Mouse (Mus musculus) midbrain, embryonic 11.5 days (tissue): Measurements from ENCODE around the gene D17H6S53E. TPM values are rescaled to one million over a fixed set of nuclear protein-coding genes. Genes with fewer than 3 reads are reported as not detected.

Source experiments
- ATAC-seq: fragments of 200-750 bp; cut with Nextera tagmentation; 2 replicates; pipeline ENCODE4 v1.8.0; 2017; ENCODE audit warnings: moderate TSS enrichment, moderate library complexity; ENCODE audit not compliant: low FRiP score
- DNase-seq: peaks from one replicate; pipeline ENCODE4 v3.0.0; 2015; ENCODE audit warnings: low spot score; ENCODE audit errors: missing footprints
- H3K27ac ChIP-seq: fragments of 300-500 bp; sonication (generic); 2 replicates; pipeline ENCODE4 v1.5.1; 2014; ENCODE audit warnings: low read depth, low read length
- H3K27me3 ChIP-seq: fragments of 300-500 bp; sonication (generic); 2 replicates; pipeline ENCODE4 v1.6.1; 2014; ENCODE audit warnings: mild to moderate bottlenecking, low read length, moderate library complexity, mixed read lengths; ENCODE audit not compliant: control insufficient read depth, insufficient read depth
- H3K36me3 ChIP-seq: fragments of 300-500 bp; sonication (generic); 2 replicates; pipeline ENCODE4 v1.6.1; 2014; ENCODE audit warnings: mild to moderate bottlenecking, low read length, moderate library complexity, mixed read lengths; ENCODE audit not compliant: control insufficient read depth, insufficient read depth
- H3K4me1 ChIP-seq: fragments of 300-500 bp; sonication (generic); 2 replicates; pipeline ENCODE4 v1.6.1; 2014; ENCODE audit warnings: low read length; ENCODE audit not compliant: control insufficient read depth, insufficient read depth
- H3K4me2 ChIP-seq: fragments of 300-500 bp; sonication (generic); 2 replicates; pipeline ENCODE4 v1.6.1; 2014; ENCODE audit warnings: mild to moderate bottlenecking, moderate library complexity
- H3K4me3 ChIP-seq: fragments of 300-500 bp; sonication (generic); 2 replicates; pipeline ENCODE4 v1.5.1; 2014; ENCODE audit warnings: low read depth, low read length
- H3K9ac ChIP-seq: fragments of 300-500 bp; sonication (generic); 2 replicates; pipeline ENCODE4 v1.6.1; 2014; ENCODE audit warnings: low read length
- H3K9me3 ChIP-seq: fragments of 300-500 bp; sonication (generic); 2 replicates; pipeline ENCODE4 v1.6.1; 2016; ENCODE audit warnings: low read length; ENCODE audit not compliant: control insufficient read depth
- WGBS: fragments of 180-500 bp; shearing (Covaris S2); extraction: QIAGEN DNeasy Blood & Tissue Kit; methylation state at CpG from one replicate; pipeline ENCODE4 v1.1.7; 2014; 5-methylcytosine and 5-hydroxymethylcytosine counted together
- polyA plus RNA-seq: library from polyadenylated mRNA; unstranded; fragments of >200 nt; fragmentation: Nextera tagmentation; extraction: Ambion mirVana; gene quantifications from 2 replicates; pipeline ENCODE4 v1.2.1, GENCODE M21; 2014

Gene D17H6S53E
- polyA plus RNA-seq, 1 experiment from 2014 or later, result 8.1 TPM

DNA sequence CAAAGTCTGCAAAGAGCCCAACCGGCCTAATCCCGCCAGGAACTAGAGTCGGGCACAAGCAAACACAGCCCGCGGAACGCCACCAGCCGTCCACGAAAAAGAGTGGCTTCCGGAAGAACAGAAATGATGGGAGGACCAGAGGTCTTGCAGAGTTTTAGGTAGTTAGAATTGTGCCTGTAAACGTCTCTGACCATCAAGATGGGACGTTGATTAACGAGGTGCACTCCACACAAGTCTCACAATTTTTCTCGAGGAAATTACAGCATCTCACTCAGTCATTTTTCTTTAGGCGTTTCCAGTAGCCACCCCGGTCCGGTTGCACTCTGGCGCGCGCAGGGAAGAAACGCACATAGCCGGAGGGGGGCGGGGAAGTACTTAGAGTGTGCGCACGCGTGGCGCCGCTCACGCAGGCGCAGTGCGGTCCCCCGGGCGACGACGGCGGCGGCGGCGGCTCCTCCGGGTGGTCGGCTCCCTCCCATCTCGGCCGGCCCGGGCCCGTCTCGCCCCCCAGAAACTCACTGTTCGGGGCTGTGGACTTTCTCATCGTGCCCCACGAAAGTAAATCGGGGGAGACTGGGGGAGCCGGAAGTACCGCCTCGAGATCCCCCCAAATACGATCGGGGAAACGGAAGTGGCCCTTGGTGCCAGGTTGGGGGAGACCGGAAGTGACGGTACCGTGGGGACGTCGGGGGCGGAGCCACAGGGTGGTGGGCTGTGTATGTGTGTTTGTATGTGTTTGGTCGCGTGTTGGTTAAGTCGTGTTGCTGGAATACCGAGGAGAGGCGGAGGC is 8.8 kb downstream of the D17H6S53E start, which contains the start of gene Bag6:
Bag6 (plus strand) TSS at position 378 of the 790 bp plus-strand sequence.
- peak within 1 kb of the TSS; percentile 76 for H3K9ac ChIP-seq
- no peaks in the 10 kb centered on the region for H3K27me3 ChIP-seq
- H3K27ac ChIP-seq, result peak within 1 kb of the TSS; percentile 91
- no peaks in the 10 kb centered on the region for H3K9me3 ChIP-seq
- ATAC-seq, result peak; percentile 93
- peaks cover 4% of the 10 kb centered on the region for H3K36me3 ChIP-seq
- peak within 1 kb of the TSS; percentile 85 for H3K4me2 ChIP-seq
- peak; percentile 99 for DNase-seq
- WGBS, result under 1% methylated on average over 66 of the region's 66 CpGs
- peaks cover 12% of the 10 kb centered on the region for H3K4me1 ChIP-seq
- H3K4me3 ChIP-seq, result peak within 1 kb of the TSS; percentile 87

DNA sequence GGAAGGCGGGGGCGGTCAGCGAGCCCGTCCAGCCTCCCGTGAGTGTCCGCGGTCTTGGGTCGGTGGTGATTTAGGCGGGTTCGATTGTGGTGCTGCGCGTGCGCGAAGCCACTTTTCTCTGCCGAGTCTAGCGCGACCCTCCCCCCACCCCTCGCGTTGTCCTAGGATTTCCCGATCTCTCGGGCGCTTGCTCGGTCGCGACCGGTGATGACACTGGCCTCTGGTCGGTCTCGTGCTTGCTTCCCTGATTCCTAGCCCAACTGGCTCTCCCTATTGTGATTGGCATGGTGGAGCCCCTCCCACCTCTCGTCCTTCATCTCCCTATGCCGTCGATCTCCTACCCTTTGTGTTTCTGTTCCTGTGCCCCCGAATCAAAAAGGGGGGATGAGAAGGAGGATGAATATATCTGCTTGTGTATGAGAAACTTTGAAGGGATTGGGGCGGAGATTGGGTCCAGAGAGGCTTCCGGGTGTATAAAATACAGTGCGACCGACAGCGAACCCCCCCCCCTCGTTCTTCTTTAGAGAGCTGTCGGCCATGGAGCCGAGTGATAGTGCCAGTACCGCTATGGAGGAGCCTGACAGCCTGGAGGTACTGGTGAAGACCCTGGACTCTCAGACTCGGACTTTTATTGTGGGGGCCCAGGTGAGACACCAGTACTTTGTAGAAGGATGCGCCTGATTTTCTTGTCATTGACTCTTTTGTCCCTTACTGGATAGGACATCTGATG is 9.6 kb downstream of the D17H6S53E start:
- H3K36me3 ChIP-seq, result peaks cover 10% of the 10 kb centered on the region
- ATAC-seq (peak; percentile 80), DNase-seq (peak; percentile 91)
- peak overlapping the region; percentile 76 for H3K9ac ChIP-seq
- H3K27ac ChIP-seq, result peak overlapping the region; percentile 91
- peak overlapping the region; percentile 85 for H3K4me2 ChIP-seq
- no peaks in the 10 kb centered on the region for H3K27me3 ChIP-seq
- peak overlapping the region; percentile 87 for H3K4me3 ChIP-seq
- under 1% methylated on average over 43 of the region's 43 CpGs for WGBS
- H3K9me3 ChIP-seq, result no peaks in the 10 kb centered on the region
- H3K4me1 ChIP-seq, result peaks cover 12% of the 10 kb centered on the region

DNA sequence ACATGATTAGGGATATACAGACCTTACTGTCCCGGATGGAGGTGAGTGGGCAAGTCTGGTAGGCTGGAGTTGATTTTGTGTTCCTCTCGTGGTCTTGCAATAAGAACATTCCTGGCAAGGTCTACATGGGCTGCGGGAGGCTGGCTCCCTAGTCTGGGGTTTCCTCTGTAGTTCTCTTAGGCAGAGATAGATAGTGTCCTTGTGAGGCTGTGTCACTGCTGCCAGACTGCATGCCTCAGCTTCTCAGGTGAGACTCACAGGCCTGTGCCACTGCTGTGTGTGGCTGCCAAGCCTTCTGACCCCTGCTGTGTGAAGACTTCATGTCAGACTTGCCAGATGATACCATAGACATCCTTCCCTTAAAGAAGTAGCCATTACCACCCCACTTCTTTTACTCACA is 13.1 kb downstream of the D17H6S53E start:
- Histone ChIP-seq H3K4me1 (peaks cover 12% of the 10 kb centered on the region), H3K4me2 (no peak overlapping the region), H3K27ac (no peak overlapping the region), H3K9ac (no peak overlapping the region), H3K36me3 (peaks cover 41% of the 10 kb centered on the region), H3K27me3 (no peaks in the 10 kb centered on the region; the same call in 1 of the 2 replicates), H3K9me3 (no peaks in the 10 kb centered on the region; the same call in 1 of the 2 replicates), H3K4me3 (no peak overlapping the region)
- no peak for ATAC-seq
- 95% methylated on average over 3 of the region's 3 CpGs for WGBS
- DNase-seq, result no peak

DNA sequence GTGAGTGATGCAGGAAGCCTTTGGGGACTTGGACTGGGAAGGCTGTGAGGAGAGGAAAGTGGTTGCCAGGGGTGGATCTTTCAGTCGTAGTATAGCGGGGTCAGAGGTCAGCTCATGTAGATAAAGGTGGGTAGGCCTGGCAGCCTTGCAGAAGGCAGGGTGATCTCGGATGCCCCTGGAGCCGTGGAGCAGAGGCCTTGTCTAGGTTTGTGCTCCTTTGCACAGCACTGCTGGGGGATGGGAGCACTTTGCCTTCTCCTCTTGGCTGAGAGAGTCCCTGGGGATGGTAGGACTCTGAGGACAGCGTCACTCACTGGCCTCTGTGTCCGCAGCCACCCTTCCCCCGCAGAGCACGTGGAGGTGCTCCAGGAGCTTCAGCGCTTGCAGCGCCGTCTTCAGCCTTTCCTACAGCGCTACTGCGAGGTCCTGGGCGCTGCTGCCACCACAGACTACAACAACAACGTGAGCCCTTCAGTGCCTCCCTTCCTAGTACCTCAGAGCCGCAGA is 14.4 kb downstream of the D17H6S53E start:
- Histone ChIP-seq H3K4me3 (no peak overlapping the region), H3K9ac (no peak overlapping the region), H3K9me3 (no peaks in the 10 kb centered on the region; the same call in 1 of the 2 replicates), H3K36me3 (peaks cover 54% of the 10 kb centered on the region), H3K27me3 (no peaks in the 10 kb centered on the region; the same call in 1 of the 2 replicates), H3K4me1 (peaks cover 12% of the 10 kb centered on the region), H3K4me2 (no peak overlapping the region), H3K27ac (no peak overlapping the region)
- 84% methylated on average over 15 of the region's 16 CpGs for WGBS
- DNase-seq, result no peak
- ATAC-seq, result no peak

DNA sequence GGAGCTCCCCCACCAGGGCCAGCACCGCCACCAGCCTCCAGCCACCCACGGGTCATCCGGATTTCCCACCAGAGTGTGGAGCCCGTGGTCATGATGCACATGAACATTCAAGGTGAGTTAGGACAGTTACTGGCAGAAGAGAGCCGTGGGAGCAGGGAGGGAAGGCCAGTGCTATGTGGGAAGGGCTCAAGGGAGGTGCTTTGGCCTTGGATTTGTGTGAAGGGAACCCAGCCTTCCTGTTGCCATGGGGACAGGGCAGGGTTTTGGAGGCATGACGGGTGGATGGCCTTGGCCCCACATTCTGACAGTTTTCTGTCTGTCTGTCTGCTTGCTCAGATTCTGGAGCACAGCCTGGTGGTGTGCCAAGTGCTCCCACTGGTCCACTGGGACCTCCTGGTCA is 15.8 kb downstream of the D17H6S53E start:
- DNase-seq, result no peak
- H3K9ac ChIP-seq, result no peak overlapping the region
- H3K27me3 ChIP-seq, result no peaks in the 10 kb centered on the region; the same call in 1 of the 2 replicates
- no peak overlapping the region for H3K4me3 ChIP-seq
- no peaks in the 10 kb centered on the region; the same call in 1 of the 2 replicates for H3K9me3 ChIP-seq
- 93% methylated on average over 6 of the region's 6 CpGs for WGBS
- peaks cover 4% of the 10 kb centered on the region for H3K4me1 ChIP-seq
- no peak for ATAC-seq
- H3K4me2 ChIP-seq, result no peak overlapping the region
- peaks cover 64% of the 10 kb centered on the region for H3K36me3 ChIP-seq
- no peak overlapping the region for H3K27ac ChIP-seq

DNA sequence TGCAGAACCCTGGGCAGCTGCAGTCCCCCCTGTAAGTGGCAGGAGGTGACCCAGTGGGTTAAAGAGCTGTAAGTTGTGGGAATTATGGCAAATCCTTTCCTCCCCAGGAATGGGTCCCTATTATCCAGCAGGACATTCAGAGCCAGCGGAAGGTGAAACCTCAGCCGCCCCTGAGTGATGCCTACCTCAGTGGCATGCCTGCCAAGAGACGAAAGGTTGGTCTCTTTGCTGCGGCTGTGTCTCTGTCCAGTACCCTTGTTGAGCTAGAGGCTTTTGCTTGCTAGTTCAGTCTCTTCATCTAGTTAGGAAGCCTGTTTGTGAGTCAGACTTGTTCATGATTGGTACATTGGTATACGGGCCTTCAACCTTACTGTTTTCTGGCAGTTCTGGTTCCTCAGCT is 20.0 kb downstream of the D17H6S53E start:
- WGBS, result 87% methylated on average over 5 of the region's 5 CpGs
- no peak overlapping the region for H3K9ac ChIP-seq
- no peaks in the 10 kb centered on the region for H3K4me1 ChIP-seq
- H3K9me3 ChIP-seq, result no peaks in the 10 kb centered on the region; the same call in 1 of the 2 replicates
- no peak overlapping the region for H3K4me2 ChIP-seq
- ATAC-seq, result no peak
- peaks cover 66% of the 10 kb centered on the region for H3K36me3 ChIP-seq
- no peak for DNase-seq
- no peaks in the 10 kb centered on the region; the same call in 1 of the 2 replicates for H3K27me3 ChIP-seq
- H3K27ac ChIP-seq, result no peak overlapping the region
- H3K4me3 ChIP-seq, result no peak overlapping the region

DNA sequence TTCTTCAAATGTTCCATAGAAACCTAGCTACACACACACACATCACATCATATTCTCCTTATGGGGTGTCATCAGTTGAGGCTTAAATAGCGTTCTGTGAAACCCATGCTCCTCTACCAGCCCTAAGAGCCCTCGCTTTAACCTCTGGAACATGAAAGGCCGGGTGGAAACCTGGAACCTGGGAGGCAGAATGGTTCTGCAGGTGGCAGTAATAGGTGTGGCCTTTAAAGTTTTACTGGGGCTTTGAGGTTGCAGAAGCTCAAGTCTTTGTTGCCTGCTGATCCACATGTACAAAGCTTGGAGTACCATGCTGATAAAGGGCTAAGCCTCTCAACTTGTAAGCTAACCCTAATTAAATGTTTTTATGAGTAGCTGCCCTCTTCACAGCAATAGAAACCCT is 21.2 kb downstream of the D17H6S53E start:
- WGBS, result 61% methylated on average over 3 of the region's 3 CpGs
- Histone ChIP-seq H3K9me3 (no peaks in the 10 kb centered on the region; the same call in 1 of the 2 replicates), H3K4me3 (no peak overlapping the region), H3K27ac (no peak overlapping the region; the same call in 1 of the 2 replicates), H3K36me3 (peaks cover 66% of the 10 kb centered on the region), H3K9ac (no peak overlapping the region), H3K4me2 (no peak overlapping the region), H3K4me1 (no peaks in the 10 kb centered on the region), H3K27me3 (no peaks in the 10 kb centered on the region; the same call in 1 of the 2 replicates)
- DNase-seq, result peak; percentile 90
- ATAC-seq, result no peak

DNA sequence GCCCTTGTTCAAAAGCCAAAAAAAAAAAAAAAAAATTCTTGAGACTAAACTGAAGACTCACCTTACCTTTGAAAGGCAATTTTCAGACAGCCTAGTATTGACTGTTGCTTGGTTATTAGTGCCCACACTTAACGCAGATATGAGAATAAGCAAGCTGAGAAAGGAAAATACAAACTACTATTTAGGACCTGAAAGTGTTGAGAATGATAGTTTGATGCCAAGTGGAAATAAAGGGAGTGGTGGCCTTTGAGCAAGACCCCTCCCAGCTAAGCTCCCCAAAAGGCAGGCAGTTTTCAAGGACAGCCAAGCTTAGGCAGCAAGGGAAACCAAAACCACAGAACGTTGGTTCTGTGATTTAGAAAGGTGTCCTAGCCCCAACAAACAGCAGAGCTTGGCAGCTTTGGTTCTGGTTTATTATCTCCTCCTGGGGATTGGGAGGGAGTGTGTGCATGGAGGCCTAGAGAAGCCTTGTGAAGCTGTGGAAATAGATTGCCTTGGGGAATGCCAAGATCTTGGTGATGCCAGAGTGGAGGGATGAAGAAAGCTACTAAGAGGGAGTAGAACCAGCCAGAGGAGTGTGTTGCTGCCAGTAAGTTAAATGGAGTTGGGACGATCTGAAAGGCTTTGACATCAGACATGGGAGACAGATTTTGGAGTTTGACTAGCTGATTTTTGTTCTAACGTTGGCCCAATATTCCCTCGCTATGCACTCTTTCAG is 21.9 kb downstream of the D17H6S53E start:
- H3K9ac ChIP-seq, result no peak overlapping the region
- ATAC-seq, result 0 out of 2 replicates have a peak, but pooled peaks have one; percentile 16
- H3K4me3 ChIP-seq, result no peak overlapping the region
- H3K27me3 ChIP-seq, result no peaks in the 10 kb centered on the region; the same call in 1 of the 2 replicates
- no peaks in the 10 kb centered on the region; the same call in 1 of the 2 replicates for H3K9me3 ChIP-seq
- H3K36me3 ChIP-seq, result peaks cover 66% of the 10 kb centered on the region
- H3K4me2 ChIP-seq, result no peak overlapping the region
- H3K27ac ChIP-seq, result no peak overlapping the region
- no peak for DNase-seq
- H3K4me1 ChIP-seq, result no peaks in the 10 kb centered on the region
- WGBS, result 72% methylated on average over 5 of the region's 5 CpGs
